Mouse (Mus musculus): ENCODE measurements at regions not wholly inside any gene's neighbourhood (a gene's known extent, or its start where the extent isn't known, plus 50 kb on each side); places are given as distances from the start of the nearest gene placed in this dataset.

- DNase-seq (ENCODE audit: low spot score) (no peak), ATAC-seq (ENCODE audit: low FRiP score, low TSS enrichment) (no peak)
- H3K27me3 ChIP-seq (ENCODE audit: control insufficient read depth, insufficient read depth, low read length): no peaks in the 10 kb centered on the region
- H3K36me3 ChIP-seq (ENCODE audit: control insufficient read depth, insufficient read depth, low read length): no peaks in the 10 kb centered on the region
- 36% methylated on average over 2 of the region's 2 CpGs for WGBS
- H3K27ac ChIP-seq (replicated peaks): no peak overlapping the region
- TF ChIP-seq CTCF (IDR thresholded peaks at IDR 0.05; ENCODE audit: low read depth): no peak
- TF ChIP-seq EP300 (optimal IDR thresholded peaks at IDR 0.05): no peak
- H3K4me3 ChIP-seq (ENCODE audit: low read depth, low read length): no peak overlapping the region
- no peak overlapping the region for H3K9ac ChIP-seq (ENCODE audit: low read length)
- H3K4me2 ChIP-seq (replicated peaks; ENCODE audit: low read depth): no peak overlapping the region
- no peaks in the 10 kb centered on the region for H3K9me3 ChIP-seq (ENCODE audit: control insufficient read depth, low read length)
- no peaks in the 10 kb centered on the region for H3K4me1 ChIP-seq (replicated peaks; ENCODE audit: control insufficient read depth, insufficient read depth)
Measured at GRCm38 (mm10) chr13:81852309-81852978, 69.6 kb downstream of the Cetn3 start.

GRCm38 (mm10) chr13:81856072-81856471 lies 73.2 kb downstream of the Cetn3 start:
- DNase-seq (ENCODE audit: low spot score) (no peak), ATAC-seq (ENCODE audit: low FRiP score, low TSS enrichment) (no peak)
- Histone ChIP-seq H3K4me3 (ENCODE audit: low read depth, low read length) (no peak overlapping the region), H3K9ac (ENCODE audit: low read length) (no peak overlapping the region), H3K27ac (replicated peaks) (no peak overlapping the region), H3K4me1 (replicated peaks; ENCODE audit: control insufficient read depth, insufficient read depth) (no peaks in the 10 kb centered on the region), H3K27me3 (ENCODE audit: control insufficient read depth, insufficient read depth, low read length) (no peaks in the 10 kb centered on the region), H3K9me3 (ENCODE audit: control insufficient read depth, low read length) (no peaks in the 10 kb centered on the region), H3K4me2 (replicated peaks; ENCODE audit: low read depth) (no peak overlapping the region), H3K36me3 (ENCODE audit: control insufficient read depth, insufficient read depth, low read length) (no peaks in the 10 kb centered on the region)
- 45% methylated on average over 4 of the region's 4 CpGs for WGBS
- no peak for TF ChIP-seq EP300 (optimal IDR thresholded peaks at IDR 0.05)
- no peak for TF ChIP-seq CTCF (IDR thresholded peaks at IDR 0.05; ENCODE audit: low read depth)

GRCm38 (mm10) chr13:81860683-81861082 lies 77.8 kb downstream of the Cetn3 start:
- Histone ChIP-seq H3K9me3 (ENCODE audit: control insufficient read depth, low read length) (no peaks in the 10 kb centered on the region), H3K4me1 (replicated peaks; ENCODE audit: control insufficient read depth, insufficient read depth) (no peaks in the 10 kb centered on the region), H3K36me3 (ENCODE audit: control insufficient read depth, insufficient read depth, low read length) (no peaks in the 10 kb centered on the region), H3K27ac (replicated peaks) (no peak overlapping the region), H3K9ac (ENCODE audit: low read length) (no peak overlapping the region), H3K4me3 (ENCODE audit: low read depth, low read length) (no peak overlapping the region), H3K4me2 (replicated peaks; ENCODE audit: low read depth) (no peak overlapping the region), H3K27me3 (ENCODE audit: control insufficient read depth, insufficient read depth, low read length) (no peaks in the 10 kb centered on the region)
- 62% methylated on average over 4 of the region's 4 CpGs for WGBS
- DNase-seq (ENCODE audit: low spot score) (no peak), ATAC-seq (ENCODE audit: low FRiP score, low TSS enrichment) (no peak)
- TF ChIP-seq CTCF (IDR thresholded peaks at IDR 0.05; ENCODE audit: low read depth) (no peak), EP300 (optimal IDR thresholded peaks at IDR 0.05) (no peak)

- Histone ChIP-seq H3K27ac (replicated peaks) (no peak overlapping the region), H3K27me3 (ENCODE audit: control insufficient read depth, insufficient read depth, low read length) (no peaks in the 10 kb centered on the region), H3K4me1 (replicated peaks; ENCODE audit: control insufficient read depth, insufficient read depth) (no peaks in the 10 kb centered on the region), H3K4me3 (ENCODE audit: low read depth, low read length) (no peak overlapping the region), H3K4me2 (replicated peaks; ENCODE audit: low read depth) (no peak overlapping the region), H3K9me3 (ENCODE audit: control insufficient read depth, low read length) (no peaks in the 10 kb centered on the region), H3K36me3 (ENCODE audit: control insufficient read depth, insufficient read depth, low read length) (no peaks in the 10 kb centered on the region), H3K9ac (ENCODE audit: low read length) (no peak overlapping the region)
- 71% methylated on average over 5 of the region's 5 CpGs for WGBS
- no peak for TF ChIP-seq EP300 (optimal IDR thresholded peaks at IDR 0.05)
- no peak for TF ChIP-seq CTCF (IDR thresholded peaks at IDR 0.05; ENCODE audit: low read depth)
- DNase-seq (ENCODE audit: low spot score) (no peak), ATAC-seq (ENCODE audit: low FRiP score, low TSS enrichment) (no peak)
Measured at GRCm38 (mm10) chr13:81861886-81862600, 79.2 kb downstream of the Cetn3 start.

- H3K4me3 ChIP-seq (ENCODE audit: low read depth, low read length): no peak overlapping the region
- DNase-seq (ENCODE audit: low spot score) (no peak), ATAC-seq (ENCODE audit: low FRiP score, low TSS enrichment) (no peak)
- no peaks in the 10 kb centered on the region for H3K9me3 ChIP-seq (ENCODE audit: control insufficient read depth, low read length)
- no peak overlapping the region for H3K4me2 ChIP-seq (replicated peaks; ENCODE audit: low read depth)
- no peaks in the 10 kb centered on the region for H3K4me1 ChIP-seq (replicated peaks; ENCODE audit: control insufficient read depth, insufficient read depth)
- H3K27ac ChIP-seq (replicated peaks): no peak overlapping the region
- H3K36me3 ChIP-seq (ENCODE audit: control insufficient read depth, insufficient read depth, low read length): no peaks in the 10 kb centered on the region
- H3K27me3 ChIP-seq (ENCODE audit: control insufficient read depth, insufficient read depth, low read length): no peaks in the 10 kb centered on the region
- TF ChIP-seq CTCF (IDR thresholded peaks at IDR 0.05; ENCODE audit: low read depth): no peak
- no peak for TF ChIP-seq EP300 (optimal IDR thresholded peaks at IDR 0.05)
- WGBS: 75% methylated on average over 9 of the region's 9 CpGs
- H3K9ac ChIP-seq (ENCODE audit: low read length): no peak overlapping the region
Measured at GRCm38 (mm10) chr13:81871226-81871625, 88.3 kb downstream of the Cetn3 start.

GRCm38 (mm10) chr13:81885879-81886278 lies 103.0 kb downstream of the Cetn3 start:
- H3K27ac ChIP-seq (replicated peaks): no peak overlapping the region
- WGBS: 61% methylated on average over 6 of the region's 6 CpGs

More at GRCm38 (mm10) chr13:81885879-81886278, 103.0 kb downstream of the Cetn3 start:
- no peak for ATAC-seq (ENCODE audit: low FRiP score, low TSS enrichment)
- H3K9ac ChIP-seq (ENCODE audit: low read length): no peak overlapping the region
- no peaks in the 10 kb centered on the region for H3K9me3 ChIP-seq (ENCODE audit: control insufficient read depth, low read length)
- no peaks in the 10 kb centered on the region for H3K27me3 ChIP-seq (ENCODE audit: control insufficient read depth, insufficient read depth, low read length)
- H3K4me3 ChIP-seq (ENCODE audit: low read depth, low read length): no peak overlapping the region
- DNase-seq (ENCODE audit: low spot score): no peak
- H3K4me1 ChIP-seq (replicated peaks; ENCODE audit: control insufficient read depth, insufficient read depth): no peaks in the 10 kb centered on the region
- H3K36me3 ChIP-seq (ENCODE audit: control insufficient read depth, insufficient read depth, low read length): no peaks in the 10 kb centered on the region
- H3K4me2 ChIP-seq (replicated peaks; ENCODE audit: low read depth): no peak overlapping the region
- TF ChIP-seq CTCF (IDR thresholded peaks at IDR 0.05; ENCODE audit: low read depth): no peak
- no peak for TF ChIP-seq EP300 (optimal IDR thresholded peaks at IDR 0.05)
